9 mouse cellular contexts compared by ENCODE assay signal in the genomic region with DNA sequence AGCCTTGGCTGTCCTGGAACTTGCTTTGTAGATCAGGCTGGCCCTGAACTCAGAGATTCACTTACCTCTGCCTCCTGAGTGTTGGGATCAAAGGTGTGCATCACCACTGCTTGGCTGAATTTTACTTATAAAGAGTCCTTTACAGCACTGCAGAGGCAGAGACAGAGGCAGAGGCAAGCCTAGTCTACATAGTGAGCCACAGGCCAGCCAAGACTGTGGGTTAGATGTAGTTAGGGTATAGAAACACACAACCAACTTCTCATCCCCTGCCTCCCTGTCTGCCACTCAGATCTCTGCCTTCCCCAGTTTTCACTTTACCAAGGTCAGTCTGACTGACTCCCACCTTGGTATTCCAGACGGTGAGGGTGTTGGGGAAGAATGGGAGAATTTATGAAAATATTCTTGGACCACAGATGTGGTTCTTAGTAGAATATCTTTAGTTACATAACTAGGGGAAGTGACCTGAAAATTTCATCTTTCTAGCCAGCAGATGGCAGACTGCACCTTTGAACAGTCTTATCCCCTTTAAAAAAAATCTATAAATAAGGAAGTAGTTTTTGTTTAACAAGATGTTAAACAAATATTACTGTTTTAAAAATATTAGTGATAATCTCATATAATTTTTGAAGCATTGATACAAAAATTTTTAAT.
DNase-seq lines count a peak whose midpoint lies in the region; TF ChIP-seq lines count a peak whose summit lies in the region.
"Had no signal": no experiment of that assay in that cellular context is flagged by ENCODE, and none has a peak within 500 bp of the region (broad histone marks: within the 10 kb centered on the region; RNA-seq: fewer than 3 reads in every experiment).

No protein-coding gene starts in this region.

- no peaks in the 10 kb centered on the region for H3K27me3 ChIP-seq in kidney, adult 2 months (replicated peaks; ENCODE audit: control insufficient read depth, insufficient read depth, low read length)
- H3K27me3 ChIP-seq: embryonic facial prominence, embryonic 13.5 days; limb, embryonic 12.5 days had no signal

- peak; percentile 57 for DNase-seq in kidney, adult 2 months
- DNase-seq in kidney, adult 11 months, result no peak
- DNase-seq in 3T3-L1 (ENCODE audit: low read depth, low spot score), result peak; percentile 80
- DNase-seq in CD4-positive helper T cell, adult 2 months (ENCODE audit: low read depth, low spot score), result peak; percentile 50
- peak; percentile 23 to 46 for DNase-seq in cerebellum, postnatal 36 days
- DNase-seq in lung, postnatal 36 days, result peak; percentile 69
- DNase-seq in urinary bladder, postnatal 25 days (ENCODE audit: low spot score), result no peak

- TF ChIP-seq CTCF in kidney, adult 2 months (conservative IDR thresholded peaks at IDR 0.05; ENCODE audit: insufficient read depth, insufficient read length, low read depth, low read length), result no peak

- no peak overlapping the region for H3K4me3 ChIP-seq in kidney, adult 2 months (ENCODE audit: insufficient read depth, low read depth, low read length)
- H3K4me3 ChIP-seq: embryonic facial prominence, embryonic 13.5 days; limb, embryonic 12.5 days had no signal

- H3K36me3 ChIP-seq in kidney, adult 2 months (ENCODE audit: control insufficient read depth, insufficient read depth, low read length), result no peaks in the 10 kb centered on the region

- TF ChIP-seq POLR2A in kidney, adult 2 months (IDR thresholded peaks at IDR 0.05; ENCODE audit: low read depth, low read length), result no peak

- 60% methylated on average over 1 of the region's 1 CpGs for WGBS in kidney, adult 2 months

- H3K4me1 ChIP-seq in kidney, adult 2 months (ENCODE audit: control insufficient read depth, insufficient read depth, low read length), result no peaks in the 10 kb centered on the region
- H3K4me1 ChIP-seq: embryonic facial prominence, embryonic 13.5 days; limb, embryonic 12.5 days had no signal

- no peak overlapping the region for H3K27ac ChIP-seq in kidney, adult 2 months (ENCODE audit: insufficient read depth, low read depth, low read length)
- H3K27ac ChIP-seq: embryonic facial prominence, embryonic 13.5 days; limb, embryonic 12.5 days had no signal

Comparison
In these comparisons a context has a peak if more than half of its experiments do, and no peak if none do; other contexts are left out.
1. DNase-seq: peak in kidney, adult 2 months (single experiment), 3T3-L1 (single experiment), CD4-positive helper T cell, adult 2 months (single experiment), cerebellum, postnatal 36 days (2 of 2) and lung, postnatal 36 days (single experiment); none in kidney, adult 11 months (single experiment) and urinary bladder, postnatal 25 days (single experiment).